Mouse (Mus musculus): ENCODE results near the gene Cdc45. TPM values are rescaled to one million over a fixed set of nuclear protein-coding genes. Genes with fewer than 3 reads are reported as not detected.

Cdc45 gene
- total RNA-seq, 1 experiment: 53.5 TPM

DNA sequence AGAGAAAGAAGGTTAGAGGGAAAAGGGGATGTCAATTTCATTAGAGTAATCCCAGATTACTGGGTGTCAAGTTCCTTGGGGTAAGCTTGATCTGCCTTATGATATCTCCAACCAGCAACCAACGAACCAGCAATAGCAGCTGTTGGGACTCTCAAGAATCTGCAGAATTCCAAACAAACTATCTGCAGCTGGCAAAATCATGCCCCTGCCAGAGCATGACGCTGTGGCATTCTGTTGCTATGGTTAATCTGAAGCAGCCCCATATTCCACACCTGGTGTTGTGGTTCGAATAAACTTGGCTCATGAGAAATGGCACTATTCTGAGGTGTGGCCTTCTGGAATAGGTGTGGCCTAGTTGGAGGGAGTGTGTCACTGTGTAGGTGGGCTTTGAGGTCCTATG, 48.8 kb downstream of the Cdc45 start:
- no peak for DNase-seq (ENCODE audit: low read depth, low spot score)
- TF ChIP-seq CHD2 (IDR thresholded peaks at IDR 0.05; ENCODE audit: low read depth, low read length) (no peak), ZC3H11A (IDR thresholded peaks at IDR 0.05; ENCODE audit: borderline replicate concordance, low read depth, low read length) (no peak), ZNF384 (IDR thresholded peaks at IDR 0.05; ENCODE audit: low read depth, low read length) (no peak), HCFC1 (IDR thresholded peaks at IDR 0.05; ENCODE audit: borderline replicate concordance, insufficient read depth, low read length) (no peak), MAFK (IDR thresholded peaks at IDR 0.05; ENCODE audit: insufficient read depth, low read depth, low read length) (no peak)
- Histone ChIP-seq H3K4me1 (ENCODE audit: control insufficient read depth in 2 of 2, insufficient read depth in 2 of 2, low read length in 2 of 2, poor library complexity in 1 of 2) (peaks cover 0 to 3% of the 10 kb centered on the region in 2 experiments; a peak in 1 of 4 replicates), H3K9me3 (ENCODE audit: control insufficient read depth, insufficient read depth, low read depth, low read length) (no peaks in the 10 kb centered on the region), H3K27ac (ENCODE audit: insufficient read depth, low read depth, low read length, poor library complexity, severe bottlenecking) (no peak overlapping the region), H3K36me3 (ENCODE audit: control insufficient read depth, insufficient read depth, low read length, poor library complexity, severe bottlenecking) (no peaks in the 10 kb centered on the region), H3K9ac (ENCODE audit: insufficient read depth, low read depth, low read length, poor library complexity, severe bottlenecking) (no peak overlapping the region), H3K4me3 (ENCODE audit: insufficient read depth in 1 of 2, low read depth in 1 of 2, low read length in 2 of 2, poor library complexity in 1 of 2, severe bottlenecking in 1 of 2) (no peak overlapping the region)
- in situ Hi-C loops (cut with MboI; ENCODE audit: low sequenced_read_pairs in 2 of 2, unreplicated experiment in 2 of 2): no loop called here

DNA sequence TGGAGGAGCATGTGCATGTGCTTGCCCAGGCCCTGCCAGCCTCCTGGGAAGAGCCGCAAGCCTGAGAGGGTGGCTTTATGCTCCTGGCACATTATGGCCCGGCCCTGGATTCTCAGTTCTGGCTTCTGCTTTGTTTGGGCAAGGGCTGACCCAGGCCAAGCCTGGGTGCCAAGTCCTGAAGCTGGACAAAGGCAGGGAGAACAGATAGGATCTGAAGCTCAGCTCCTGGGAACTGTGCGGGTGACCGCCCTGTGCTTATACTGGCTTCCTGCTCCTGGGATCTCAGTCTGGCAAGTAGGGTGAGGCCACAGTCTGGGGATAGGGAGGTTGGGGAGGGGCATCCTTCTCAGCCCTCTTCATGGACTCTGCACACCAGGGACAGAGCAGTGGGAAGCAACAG, 50.1 kb downstream of the Cdc45 start:
- Histone ChIP-seq H3K9ac (ENCODE audit: insufficient read depth, low read depth, low read length, poor library complexity, severe bottlenecking) (no peak overlapping the region), H3K4me3 (ENCODE audit: insufficient read depth in 1 of 2, low read depth in 1 of 2, low read length in 2 of 2, poor library complexity in 1 of 2, severe bottlenecking in 1 of 2) (no peak overlapping the region), H3K9me3 (ENCODE audit: control insufficient read depth, insufficient read depth, low read depth, low read length) (no peaks in the 10 kb centered on the region), H3K4me1 (ENCODE audit: control insufficient read depth in 2 of 2, insufficient read depth in 2 of 2, low read length in 2 of 2, poor library complexity in 1 of 2) (peaks cover 0 to 3% of the 10 kb centered on the region in 2 experiments; a peak in 1 of 4 replicates), H3K36me3 (ENCODE audit: control insufficient read depth, insufficient read depth, low read length, poor library complexity, severe bottlenecking) (no peaks in the 10 kb centered on the region), H3K27ac (ENCODE audit: insufficient read depth, low read depth, low read length, poor library complexity, severe bottlenecking) (no peak overlapping the region)
- no peak for DNase-seq (ENCODE audit: low read depth, low spot score)
- in situ Hi-C loops (cut with MboI; ENCODE audit: low sequenced_read_pairs in 2 of 2, unreplicated experiment in 2 of 2): no loop called here
- TF ChIP-seq HCFC1 (IDR thresholded peaks at IDR 0.05; ENCODE audit: borderline replicate concordance, insufficient read depth, low read length) (no peak), ZC3H11A (IDR thresholded peaks at IDR 0.05; ENCODE audit: borderline replicate concordance, low read depth, low read length) (no peak), MAFK (IDR thresholded peaks at IDR 0.05; ENCODE audit: insufficient read depth, low read depth, low read length) (no peak), CHD2 (IDR thresholded peaks at IDR 0.05; ENCODE audit: low read depth, low read length) (no peak), ZNF384 (IDR thresholded peaks at IDR 0.05; ENCODE audit: low read depth, low read length) (no peak)

DNA sequence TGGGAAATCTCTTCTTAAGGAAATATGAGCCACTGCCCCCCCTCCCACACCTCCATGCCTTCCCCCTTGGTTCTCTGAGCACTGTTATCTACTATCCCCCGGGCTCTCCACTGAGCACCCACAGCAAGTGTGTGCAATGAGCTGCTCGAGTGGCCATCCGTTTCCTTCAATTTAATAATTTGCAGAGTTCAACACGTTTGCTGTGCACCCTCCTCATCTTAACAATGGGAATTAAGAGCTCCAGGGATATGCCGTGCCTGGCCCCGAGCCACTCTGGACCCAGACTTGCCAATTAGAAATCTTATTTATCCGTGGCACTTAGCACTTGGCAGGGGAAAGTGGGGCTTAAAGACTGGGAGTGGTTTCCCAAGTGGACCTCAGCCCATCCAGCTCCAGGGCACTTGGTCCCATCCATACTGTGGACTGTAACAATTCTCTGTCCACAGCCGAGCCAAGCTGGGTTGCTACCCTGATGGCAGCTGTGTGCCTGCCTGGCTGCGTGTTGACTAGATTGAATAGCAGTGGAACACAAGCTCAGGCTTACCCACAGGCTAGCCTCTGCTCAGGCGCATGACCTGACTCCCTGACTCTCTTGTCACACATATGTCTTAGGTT, 59.8 kb downstream of the Cdc45 start:
- Histone ChIP-seq H3K27ac (ENCODE audit: insufficient read depth, low read depth, low read length, poor library complexity, severe bottlenecking) (no peak overlapping the region), H3K9ac (ENCODE audit: insufficient read depth, low read depth, low read length, poor library complexity, severe bottlenecking) (no peak overlapping the region), H3K4me1 (ENCODE audit: control insufficient read depth in 2 of 2, insufficient read depth in 2 of 2, low read length in 2 of 2, poor library complexity in 1 of 2) (no peaks in the 10 kb centered on the region), H3K4me3 (ENCODE audit: insufficient read depth in 1 of 2, low read depth in 1 of 2, low read length in 2 of 2, poor library complexity in 1 of 2, severe bottlenecking in 1 of 2) (no peak overlapping the region), H3K36me3 (ENCODE audit: control insufficient read depth, insufficient read depth, low read length, poor library complexity, severe bottlenecking) (no peaks in the 10 kb centered on the region), H3K9me3 (ENCODE audit: control insufficient read depth, insufficient read depth, low read depth, low read length) (no peaks in the 10 kb centered on the region)
- DNase-seq (ENCODE audit: low read depth, low spot score): no peak
- in situ Hi-C loops (cut with MboI; ENCODE audit: low sequenced_read_pairs in 2 of 2, unreplicated experiment in 2 of 2): no loop called here
- TF ChIP-seq HCFC1 (IDR thresholded peaks at IDR 0.05; ENCODE audit: borderline replicate concordance, insufficient read depth, low read length) (no peak), MAFK (IDR thresholded peaks at IDR 0.05; ENCODE audit: insufficient read depth, low read depth, low read length) (no peak), ZC3H11A (IDR thresholded peaks at IDR 0.05; ENCODE audit: borderline replicate concordance, low read depth, low read length) (no peak), CHD2 (IDR thresholded peaks at IDR 0.05; ENCODE audit: low read depth, low read length) (no peak), ZNF384 (IDR thresholded peaks at IDR 0.05; ENCODE audit: low read depth, low read length) (no peak)

DNA sequence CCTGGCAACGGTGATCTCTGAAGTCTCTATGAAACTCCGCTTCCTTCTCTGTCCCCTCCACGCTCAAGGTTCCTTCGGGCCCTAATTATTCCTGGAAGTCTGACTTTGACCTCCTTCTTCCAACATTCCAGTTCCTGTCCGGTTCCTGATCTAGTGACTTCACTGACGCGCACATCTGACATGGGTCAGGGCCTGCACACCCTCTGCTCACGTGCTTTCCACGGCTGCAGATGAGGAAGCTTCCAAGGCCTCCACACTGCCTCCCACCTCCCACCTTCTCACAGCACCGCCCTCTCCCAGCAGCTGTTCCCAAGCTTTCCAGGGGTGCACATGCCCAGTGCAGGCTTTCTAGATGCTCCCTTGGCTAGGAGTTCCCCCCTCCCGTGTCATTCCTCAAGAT, 60.7 kb downstream of the Cdc45 start:
- H3K9ac ChIP-seq (ENCODE audit: insufficient read depth, low read depth, low read length, poor library complexity, severe bottlenecking): no peak overlapping the region
- H3K4me1 ChIP-seq (ENCODE audit: control insufficient read depth in 2 of 2, insufficient read depth in 2 of 2, low read length in 2 of 2, poor library complexity in 1 of 2): no peaks in the 10 kb centered on the region
- in situ Hi-C loops (cut with MboI; ENCODE audit: low sequenced_read_pairs in 2 of 2, unreplicated experiment in 2 of 2): no loop called here
- DNase-seq (ENCODE audit: low read depth, low spot score): no peak
- TF ChIP-seq ZC3H11A (IDR thresholded peaks at IDR 0.05; ENCODE audit: borderline replicate concordance, low read depth, low read length) (no peak), ZNF384 (IDR thresholded peaks at IDR 0.05; ENCODE audit: low read depth, low read length) (no peak), HCFC1 (IDR thresholded peaks at IDR 0.05; ENCODE audit: borderline replicate concordance, insufficient read depth, low read length) (no peak), MAFK (IDR thresholded peaks at IDR 0.05; ENCODE audit: insufficient read depth, low read depth, low read length) (no peak), CHD2 (IDR thresholded peaks at IDR 0.05; ENCODE audit: low read depth, low read length) (no peak)
- H3K27ac ChIP-seq (ENCODE audit: insufficient read depth, low read depth, low read length, poor library complexity, severe bottlenecking): no peak overlapping the region
- no peaks in the 10 kb centered on the region for H3K36me3 ChIP-seq (ENCODE audit: control insufficient read depth, insufficient read depth, low read length, poor library complexity, severe bottlenecking)
- H3K9me3 ChIP-seq (ENCODE audit: control insufficient read depth, insufficient read depth, low read depth, low read length): no peaks in the 10 kb centered on the region
- H3K4me3 ChIP-seq (ENCODE audit: insufficient read depth in 1 of 2, low read depth in 1 of 2, low read length in 2 of 2, poor library complexity in 1 of 2, severe bottlenecking in 1 of 2): no peak overlapping the region
